Mouse (Mus musculus): Measurements from ENCODE around the gene Xpot. TPM values are rescaled to one million over a fixed set of nuclear protein-coding genes. Genes with fewer than 3 reads are reported as not detected.

Gene Xpot
- total RNA-seq, 2 experiments from 2014 or later = 62.1 to 67.3 TPM

GRCm38 (mm10) chr10:121625407-121626185 lies 536 bp downstream of the Xpot start:
- no peak for DNase-seq (ENCODE audit: low spot score in 2 of 2)
- intact Hi-C loops (cut with DNase I) = no loop called here

- intact Hi-C loops (cut with DNase I) = no loop called here
- no peak for DNase-seq (ENCODE audit: low spot score in 2 of 2)
Observed at GRCm38 (mm10) chr10:121625006-121625405, 1.1 kb downstream of the Xpot start.

- intact Hi-C loops (cut with DNase I) = no loop called here
- DNase-seq (ENCODE audit: low spot score in 2 of 2) = no peak
Observed at GRCm38 (mm10) chr10:121623670-121624069, 2.5 kb downstream of the Xpot start.

- DNase-seq (ENCODE audit: low spot score in 2 of 2) = no peak
- intact Hi-C loops (cut with DNase I) = no loop called here
Observed at GRCm38 (mm10) chr10:121622431-121622830, 3.7 kb downstream of the Xpot start.

- intact Hi-C loops (cut with DNase I) = no loop called here
- no peak for DNase-seq (ENCODE audit: low spot score in 2 of 2)
Observed at GRCm38 (mm10) chr10:121615935-121616334, 10.2 kb downstream of the Xpot start.

GRCm38 (mm10) chr10:121615146-121615870 lies 10.8 kb downstream of the Xpot start:
- intact Hi-C loops (cut with DNase I) = no loop called here
- no peak for DNase-seq (ENCODE audit: low spot score in 2 of 2)

GRCm38 (mm10) chr10:121613570-121613969 lies 12.6 kb downstream of the Xpot start:
- intact Hi-C loops (cut with DNase I) = no loop called here
- DNase-seq (ENCODE audit: low spot score in 2 of 2) = no peak

- DNase-seq (ENCODE audit: low spot score in 2 of 2) = no peak
- intact Hi-C loops (cut with DNase I) = no loop called here
Observed at GRCm38 (mm10) chr10:121612448-121612847, 13.7 kb downstream of the Xpot start.

- DNase-seq (ENCODE audit: low spot score in 2 of 2) = no peak
- intact Hi-C loops (cut with DNase I) = no loop called here
Observed at GRCm38 (mm10) chr10:121611587-121611986, 14.5 kb downstream of the Xpot start.

GRCm38 (mm10) chr10:121608177-121608576 lies 18.0 kb downstream of the Xpot start:
- intact Hi-C loops (cut with DNase I) = no loop called here
- DNase-seq (ENCODE audit: low spot score in 2 of 2) = no peak

- intact Hi-C loops (cut with DNase I) = no loop called here
- DNase-seq (ENCODE audit: low spot score in 2 of 2) = no peak
Observed at GRCm38 (mm10) chr10:121604632-121605344, 21.3 kb downstream of the Xpot start.

- intact Hi-C loops (cut with DNase I) = no loop called here
- no peak for DNase-seq (ENCODE audit: low spot score in 2 of 2)
Observed at GRCm38 (mm10) chr10:121603556-121603955, 22.6 kb downstream of the Xpot start.

GRCm38 (mm10) chr10:121601272-121601671 lies 24.9 kb downstream of the Xpot start:
- DNase-seq (ENCODE audit: low spot score in 2 of 2) = no peak
- intact Hi-C loops (cut with DNase I) = no loop called here

- DNase-seq (ENCODE audit: low spot score in 2 of 2) = no peak
- intact Hi-C loops (cut with DNase I) = no loop called here
Observed at GRCm38 (mm10) chr10:121596580-121596979, 29.6 kb downstream of the Xpot start.

GRCm38 (mm10) chr10:121591106-121591505 lies 35.0 kb downstream of the Xpot start:
- peak; percentile 37 to 50 for DNase-seq (ENCODE audit: low spot score in 2 of 2)
- intact Hi-C loops (cut with DNase I) = no loop called here

- DNase-seq (ENCODE audit: low spot score in 2 of 2) = no peak
- intact Hi-C loops (cut with DNase I) = no loop called here
Observed at GRCm38 (mm10) chr10:121587371-121587840, 38.7 kb downstream of the Xpot start.

GRCm38 (mm10) chr10:121586675-121587370 lies 39.3 kb downstream of the Xpot start, which contains the start of gene Tbk1:
Gene Tbk1, minus strand, starts transcription at chr10:121586787.
- peak; percentile 91 to 94 for DNase-seq (ENCODE audit: low spot score in 2 of 2)
- intact Hi-C loops (cut with DNase I) = no loop called here

- intact Hi-C loops (cut with DNase I) = no loop called here
- no peak for DNase-seq (ENCODE audit: low spot score in 2 of 2)
Observed at GRCm38 (mm10) chr10:121585791-121586642, 40.1 kb downstream of the Xpot start.
